In genomic region chr3:121493997-121494421, GRCm38 (mm10) we compare ENCODE assay signal across 14 mouse cellular contexts. TPM values are rescaled to one million over a fixed set of nuclear protein-coding genes. Genes with fewer than 3 reads are reported as not detected.
A peak's percentile ranks its signal among the peaks of the same experiment; 100 is the strongest.
DNase-seq lines count a peak whose midpoint lies in the region; ATAC-seq and TF ChIP-seq lines count a peak whose summit lies in the region.
"Had no signal": no experiment of that assay in that cellular context is flagged by ENCODE, and none has a peak within 500 bp of the region (broad histone marks: within the 10 kb centered on the region; RNA-seq: fewer than 3 reads in every experiment).

No protein-coding gene starts in this region.

- H3K4me2 ChIP-seq in liver, embryonic 12.5 days = no peak overlapping the region
- H3K4me2 ChIP-seq: liver, embryonic 15.5 days had no signal

- TF ChIP-seq CTCF in liver, adult 2 months (IDR thresholded peaks at IDR 0.05; ENCODE audit: low read depth, low read length) = no peak
- no peak for TF ChIP-seq CTCF in left cerebral cortex, adult 2 months (IDR thresholded peaks at IDR 0.05)

- peak overlapping the region; percentile 4; the same call in 1 of the 2 replicates for H3K9ac ChIP-seq in liver, adult 2 months (ENCODE audit: low read depth, low read length)
- no peak overlapping the region for H3K9ac ChIP-seq in liver, embryonic 12.5 days
- H3K9ac ChIP-seq: forebrain, postnatal 0 days; liver, embryonic 15.5 days had no signal

- H3K79me2 ChIP-seq in liver, adult 2 months (ENCODE audit: control insufficient read depth, insufficient read depth, low read length) = no peaks in the 10 kb centered on the region

- H3K27me3 ChIP-seq in liver, adult 2 months (ENCODE audit: control insufficient read depth, insufficient read depth, low read length) = no peaks in the 10 kb centered on the region
- no peaks in the 10 kb centered on the region for H3K27me3 ChIP-seq in liver, embryonic 12.5 days (replicated peaks)
- H3K27me3 ChIP-seq in megakaryocyte, embryonic 14.5 days (replicated peaks) = peaks cover 10% of the 10 kb centered on the region
- H3K27me3 ChIP-seq: liver, embryonic 15.5 days had no signal

- H3K4me3 ChIP-seq in liver, adult 2 months (ENCODE audit: insufficient read depth, low read depth, low read length) = peak overlapping the region; percentile 12; the same call in 1 of the 2 replicates
- no peak overlapping the region for H3K4me3 ChIP-seq in liver, embryonic 12.5 days
- peak overlapping the region; percentile 56 for H3K4me3 ChIP-seq in megakaryocyte, embryonic 14.5 days (replicated peaks)
- H3K4me3 ChIP-seq in left cerebral cortex, adult 2 months = no peak overlapping the region
- H3K4me3 ChIP-seq: liver, embryonic 15.5 days had no signal

- intact Hi-C loops in left cerebral cortex, adult 2 months (cut with DNase I) = no loop called here

- H3K9me3 ChIP-seq in liver, embryonic 12.5 days (replicated peaks) = no peaks in the 10 kb centered on the region
- H3K9me3 ChIP-seq in megakaryocyte, embryonic 14.5 days = peaks cover 9% of the 10 kb centered on the region
- H3K9me3 ChIP-seq: liver, embryonic 15.5 days had no signal

- ATAC-seq in liver, embryonic 12.5 days = no peak
- ATAC-seq: forebrain, postnatal 0 days had no signal

- H3K4me1 ChIP-seq in liver, adult 2 months (ENCODE audit: control insufficient read depth, insufficient read depth, low read length) = peaks cover 7% of the 10 kb centered on the region
- H3K4me1 ChIP-seq in liver, embryonic 12.5 days = peaks cover 4% of the 10 kb centered on the region; the same call in 1 of the 2 replicates
- H3K4me1 ChIP-seq in megakaryocyte, embryonic 14.5 days = peaks cover 9% of the 10 kb centered on the region
- H3K4me1 ChIP-seq: liver, embryonic 15.5 days had no signal

- H3K27ac ChIP-seq in liver, adult 2 months (replicated peaks; ENCODE audit: insufficient read depth, low read depth, low read length) = no peak overlapping the region
- H3K27ac ChIP-seq in liver, embryonic 12.5 days = no peak overlapping the region
- no peak overlapping the region for H3K27ac ChIP-seq in left cerebral cortex, adult 2 months
- H3K27ac ChIP-seq: kidney, postnatal 0 days; liver, embryonic 15.5 days had no signal

- 44% methylated on average over 7 of the region's 7 CpGs for WGBS in liver, adult 2 months
- 56% methylated on average over 7 of the region's 7 CpGs for WGBS in liver, embryonic 12.5 days (ENCODE audit: insufficient replicate concordance)

- no peaks in the 10 kb centered on the region for H3K36me3 ChIP-seq in liver, adult 2 months (ENCODE audit: control insufficient read depth, insufficient read depth, low read length)
- H3K36me3 ChIP-seq in liver, embryonic 12.5 days = 0 out of 2 replicates have a peak, but pooled peaks cover 5% of the 10 kb centered on the region
- H3K36me3 ChIP-seq in megakaryocyte, embryonic 14.5 days (replicated peaks; ENCODE audit: low read length) = no peaks in the 10 kb centered on the region
- H3K36me3 ChIP-seq: liver, embryonic 15.5 days had no signal

- DNase-seq in liver, adult 2 months (ENCODE audit: extremely low read depth, low read depth, low spot score) = peak; percentile 24
- DNase-seq in A20 (ENCODE audit: low read depth, low spot score) = peak; percentile 58
- DNase-seq in T-cell, adult 2 months (ENCODE audit: low spot score) = peak; percentile 57
- no peak for DNase-seq in left cerebral cortex, adult 2 months (ENCODE audit: extremely low spot score in 1 of 2, low spot score in 2 of 2)
- DNase-seq in Muller cell, postnatal 12 days (ENCODE audit: inconsistent ontology term) = no peak
- no peak for DNase-seq in layer of hippocampus, postnatal 36 days
- DNase-seq: forebrain, postnatal 0 days; heart, postnatal 14 days; layer of hippocampus, adult 9-11 months had no signal

- no peak for TF ChIP-seq POLR2A in liver, adult 2 months (IDR thresholded peaks at IDR 0.05; ENCODE audit: extremely low read depth, insufficient read depth, low read length)

RNA-seq across cellular contexts. Expression of gene Slc44a3, which starts 38.2 kb away (rescaled TPM):
- 6.2 and 6.6 TPM in 2 replicates for total RNA-seq in liver, adult 2 months (2014; rRNA removed)
- polyA plus RNA-seq in liver, adult 2 months (2012; rRNA removed) = 4.3 and 4.7 TPM in 2 replicates
- 3.7 and 3.9 TPM in 2 replicates for polyA plus RNA-seq in liver, embryonic 12.5 days (2016; fragmentation: Nextera tagmentation; extraction: Ambion mirVana)
- polyA plus RNA-seq in megakaryocyte, embryonic 14.5 days (2012; ENCODE audit: insufficient read depth, low replicate concordance) = not detected in 2 replicates
- not detected for total RNA-seq in left cerebral cortex, adult 2 months (2021)
- total RNA-seq in layer of hippocampus, postnatal 36 days (2021) = not detected
- total RNA-seq: left cerebral cortex, postnatal 36 days had no signal

Comparison
In these comparisons a context has a peak if more than half of its experiments do, and no peak if none do; other contexts are left out.
1. H3K4me3 ChIP-seq: peak in liver, adult 2 months (single experiment) and megakaryocyte, embryonic 14.5 days (single experiment); none in liver, embryonic 12.5 days (single experiment) and left cerebral cortex, adult 2 months (single experiment).
2. DNase-seq: peak in liver, adult 2 months (single experiment), A20 (single experiment) and T-cell, adult 2 months (single experiment); none in left cerebral cortex, adult 2 months (0 of 2), Muller cell, postnatal 12 days (single experiment) and layer of hippocampus, postnatal 36 days (0 of 2).